In the genomic region with DNA sequence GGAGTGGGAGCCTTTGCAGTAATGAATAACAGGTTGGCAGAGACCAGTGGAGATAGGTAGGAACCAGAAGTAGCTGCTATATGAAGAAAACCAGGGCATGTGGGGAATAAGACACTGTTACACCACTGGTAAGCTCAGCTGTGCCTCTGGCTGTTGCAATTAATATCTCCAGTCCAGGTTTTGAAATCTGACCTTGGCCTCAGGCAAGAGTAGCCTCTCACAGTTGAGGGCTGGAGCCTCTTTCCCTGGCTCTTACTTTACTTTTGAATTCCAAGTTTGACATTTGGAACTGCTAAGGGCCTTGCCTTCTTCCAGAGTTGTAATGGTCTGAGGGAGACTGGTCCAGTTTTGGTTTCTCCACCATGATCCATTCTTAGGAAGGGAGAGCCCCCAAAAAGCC, we compare ENCODE assay signal across 20 mouse cellular contexts. TPM values are rescaled to one million over a fixed set of nuclear protein-coding genes. Genes with fewer than 3 reads are reported as not detected.
DNase-seq lines count a peak whose midpoint lies in the region; ATAC-seq lines count a peak whose summit lies in the region.
"Had no signal": no experiment of that assay in that cellular context is flagged by ENCODE, and none has a peak within 500 bp of the region (broad histone marks: within the 10 kb centered on the region; RNA-seq: fewer than 3 reads in every experiment).

No protein-coding gene starts in this region.

- H3K36me3 ChIP-seq in kidney, embryonic 14.5 days (ENCODE audit: control insufficient read depth, insufficient read depth, low read length), result no peaks in the 10 kb centered on the region
- H3K36me3 ChIP-seq: embryonic facial prominence, embryonic 13.5 days; hindbrain, embryonic 15.5 days; limb, embryonic 12.5 days; liver, embryonic 12.5 days; midbrain, embryonic 12.5 days; neural tube, embryonic 12.5 days had no signal

- DNase-seq in heart, adult 18-20 months, result peak; percentile 47 to 61
- no peak for DNase-seq in heart, postnatal 14 days
- DNase-seq in adrenal gland, adult 2 months, result peak; percentile 51
- peak; percentile 49 for DNase-seq in adrenal gland, postnatal 14 days
- DNase-seq in lung, postnatal 25 days (ENCODE audit: low spot score), result peak; percentile 44
- DNase-seq in layer of hippocampus, adult 11-12 months (ENCODE audit: low spot score), result no peak
- DNase-seq: cerebellum, adult 9-11 months; heart, postnatal 4 days; thymus, postnatal 14 days had no signal

- intact Hi-C loops in heart, postnatal 14 days (cut with DNase I), result no loop called here

- no peak overlapping the region for H3K4me3 ChIP-seq in kidney, embryonic 14.5 days (ENCODE audit: low read length)
- H3K4me3 ChIP-seq: embryonic facial prominence, embryonic 13.5 days; heart, adult 2 months; hindbrain, embryonic 15.5 days; limb, embryonic 12.5 days; liver, embryonic 12.5 days; midbrain, embryonic 12.5 days; neural tube, embryonic 12.5 days had no signal

- ATAC-seq in kidney, embryonic 14.5 days (ENCODE audit: low FRiP score, low TSS enrichment), result no peak
- ATAC-seq: forebrain, embryonic 14.5 days; intestine, embryonic 16.5 days; liver, embryonic 12.5 days had no signal

- no peaks in the 10 kb centered on the region for H3K27me3 ChIP-seq in kidney, embryonic 14.5 days (ENCODE audit: control insufficient read depth, insufficient read depth, low read length)
- H3K27me3 ChIP-seq: embryonic facial prominence, embryonic 13.5 days; hindbrain, embryonic 15.5 days; limb, embryonic 12.5 days; liver, embryonic 12.5 days; midbrain, embryonic 12.5 days; neural tube, embryonic 12.5 days had no signal

- H3K4me2 ChIP-seq in kidney, embryonic 14.5 days (replicated peaks; ENCODE audit: low read depth, low read length), result no peak overlapping the region
- H3K4me2 ChIP-seq: embryonic facial prominence, embryonic 13.5 days; hindbrain, embryonic 15.5 days; limb, embryonic 12.5 days; liver, embryonic 12.5 days; midbrain, embryonic 12.5 days; neural tube, embryonic 12.5 days had no signal

- H3K27ac ChIP-seq in kidney, embryonic 14.5 days (ENCODE audit: low read depth, low read length), result no peak overlapping the region
- H3K27ac ChIP-seq: embryonic facial prominence, embryonic 13.5 days; heart, adult 2 months; hindbrain, embryonic 15.5 days; limb, embryonic 12.5 days; liver, embryonic 12.5 days; macrophage; midbrain, embryonic 12.5 days; neural tube, embryonic 12.5 days had no signal

- H3K4me1 ChIP-seq in kidney, embryonic 14.5 days (ENCODE audit: control insufficient read depth, insufficient read depth, low read length), result no peaks in the 10 kb centered on the region
- H3K4me1 ChIP-seq: embryonic facial prominence, embryonic 13.5 days; hindbrain, embryonic 15.5 days; limb, embryonic 12.5 days; liver, embryonic 12.5 days; midbrain, embryonic 12.5 days; neural tube, embryonic 12.5 days had no signal

- no peak overlapping the region for H3K9ac ChIP-seq in kidney, embryonic 14.5 days (ENCODE audit: low read depth, low read length)
- H3K9ac ChIP-seq: embryonic facial prominence, embryonic 13.5 days; hindbrain, embryonic 15.5 days; limb, embryonic 12.5 days; liver, embryonic 12.5 days; midbrain, embryonic 12.5 days; neural tube, embryonic 12.5 days had no signal

- H3K9me3 ChIP-seq in kidney, embryonic 14.5 days (ENCODE audit: control insufficient read depth, low read length), result no peaks in the 10 kb centered on the region
- H3K9me3 ChIP-seq: embryonic facial prominence, embryonic 13.5 days; hindbrain, embryonic 15.5 days; limb, embryonic 12.5 days; liver, embryonic 12.5 days; midbrain, embryonic 12.5 days; neural tube, embryonic 12.5 days had no signal

RNA-seq across cellular contexts. Expression of a gene that starts 48.1 kb away (rescaled TPM):
- total RNA-seq in heart, adult 18-20 months (2021), result 100 to 1,000 TPM; 139 to 144 TPM
- 100 to 1,000 TPM; 134 to 135 TPM for total RNA-seq in heart, postnatal 14 days (2021)
- total RNA-seq in adrenal gland, adult 2 months (2021), result 100 to 1,000 TPM; 214 to 253 TPM
- polyA plus RNA-seq in adrenal gland, adult 2 months (2012; rRNA removed), result 19.7 and 24.8 TPM in 2 replicates
- total RNA-seq in adrenal gland, postnatal 14 days (2021), result 198 and 214 TPM in 2 replicates
- polyA plus RNA-seq in kidney, embryonic 14.5 days (2014; fragmentation: Nextera tagmentation; extraction: Ambion mirVana), result 324 and 348 TPM in 2 replicates

Comparison
In these comparisons a context has a peak if more than half of its experiments do, and no peak if none do; other contexts are left out.
1. DNase-seq: peak in heart, adult 18-20 months (2 of 2), adrenal gland, adult 2 months (single experiment), adrenal gland, postnatal 14 days (single experiment) and lung, postnatal 25 days (single experiment); none in heart, postnatal 14 days (0 of 2) and layer of hippocampus, adult 11-12 months (single experiment).